ENCODE assay signal across 1 mouse cellular context in genomic region chr4:136173210-136173715, GRCm38 (mm10).
TF ChIP-seq lines count a peak whose summit lies in the region.

No protein-coding gene starts in this region.

TF ChIP-seq in CH12.LX, 34 proteins besides CTCF, POLR2A, EP300 and RAD21 (continued from another document):
- TF ChIP-seq ZMIZ1 (IDR thresholded peaks at IDR 0.05; ENCODE audit: low read depth, low read length) (peak; percentile 57; the same call in 1 of the 2 replicates), SIN3A (IDR thresholded peaks at IDR 0.05; ENCODE audit: low read length) (no peak; the same call in 1 of the 2 replicates), KAT2A (IDR thresholded peaks at IDR 0.05; ENCODE audit: insufficient replicate concordance, low read length) (no peak), MEF2A (IDR thresholded peaks at IDR 0.05; ENCODE audit: borderline replicate concordance, low read depth, low read length) (peak; percentile 63; the same call in 1 of the 2 replicates), E2F4 (IDR thresholded peaks at IDR 0.05; ENCODE audit: insufficient replicate concordance, low read depth, low read length) (no peak), MYC (IDR thresholded peaks at IDR 0.05; ENCODE audit: low read depth, low read length) (0 out of 2 replicates have a peak, but pooled peaks have one; percentile 33), ZNF384 (IDR thresholded peaks at IDR 0.05; ENCODE audit: low read depth, low read length) (no peak), POLR2AphosphoS2 (IDR thresholded peaks at IDR 0.05; ENCODE audit: low read depth, low read length) (no peak), NRF1 (IDR thresholded peaks at IDR 0.05; ENCODE audit: low read depth, low read length) (0 out of 2 replicates have a peak, but pooled peaks have one; percentile 39)
